Mouse (Mus musculus): Measurements from ENCODE around the gene Il1rn.

DNA sequence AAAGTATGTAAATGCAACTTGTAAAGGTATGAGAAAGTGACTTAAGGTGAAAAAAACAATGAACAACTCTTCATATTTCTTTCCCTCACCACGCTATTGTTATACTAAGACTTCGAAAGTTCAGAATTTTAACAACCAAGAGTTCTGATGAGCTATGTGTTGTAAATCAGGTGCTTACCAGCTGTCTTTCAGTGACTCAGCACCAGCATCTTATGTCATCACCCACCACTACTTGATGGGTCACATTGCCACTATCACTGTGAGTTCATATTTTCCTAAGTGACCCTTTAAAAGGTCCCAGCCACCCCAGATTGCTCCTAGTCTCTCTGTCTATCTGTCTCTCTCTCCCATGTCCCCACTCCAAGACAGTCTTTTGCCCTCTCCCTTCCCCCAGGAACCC is 16.4 kb downstream of the Il1rn start:
- no peak for TF ChIP-seq CTCF (IDR thresholded peaks at IDR 0.05; ENCODE audit: low read depth, low read length)
- no peak for TF ChIP-seq POLR2A (IDR thresholded peaks at IDR 0.05; ENCODE audit: insufficient read depth, low read length)
- TF ChIP-seq EP300 (IDR thresholded peaks at IDR 0.05; ENCODE audit: insufficient read depth, low read depth, low read length), result no peak

Data from ES-Bruce4 (cell line).